Mouse (Mus musculus): ENCODE measurements around the gene Ube2h.
"Not testable (repeated sequence)": the region's sequence is repeated elsewhere in the genome, so short reads cannot be mapped to it uniquely, and the experiment has no call there.

The Ube2h gene

GRCm38 (mm10) chr6:30242928-30243327, 61.4 kb downstream of the Ube2h start:
- no peak for DNase-seq

GRCm38 (mm10) chr6:30240105-30240504, 64.2 kb downstream of the Ube2h start:
- no peak for DNase-seq

GRCm38 (mm10) chr6:30239207-30239606, 65.1 kb downstream of the Ube2h start:
- DNase-seq = no peak

GRCm38 (mm10) chr6:30238079-30238478, 66.3 kb downstream of the Ube2h start:
- no peak for DNase-seq

- no peak for DNase-seq
These were observed 67.8 kb downstream of the Ube2h start for GRCm38 (mm10) chr6:30236564-30236963.

GRCm38 (mm10) chr6:30231758-30232293, 72.5 kb downstream of the Ube2h start:
- no peak for DNase-seq

GRCm38 (mm10) chr6:30230246-30230645, 74.1 kb downstream of the Ube2h start:
- no peak for DNase-seq

GRCm38 (mm10) chr6:30228921-30229320, 75.4 kb downstream of the Ube2h start:
- no peak for DNase-seq

GRCm38 (mm10) chr6:30228353-30228752, 76.0 kb downstream of the Ube2h start:
- no peak for DNase-seq

- DNase-seq = no peak
These were observed 77.2 kb downstream of the Ube2h start for GRCm38 (mm10) chr6:30226971-30227700.

GRCm38 (mm10) chr6:30224693-30225092, 79.6 kb downstream of the Ube2h start:
- DNase-seq = no peak

GRCm38 (mm10) chr6:30222321-30222720, 82.0 kb downstream of the Ube2h start:
- DNase-seq = no peak

- DNase-seq = no peak
These were observed 86.8 kb downstream of the Ube2h start for GRCm38 (mm10) chr6:30217581-30217980.

- DNase-seq = no peak
These were observed 91.9 kb downstream of the Ube2h start for GRCm38 (mm10) chr6:30212468-30212867.

- DNase-seq = peak in 1 of 2 experiments; percentile 29
These were observed 92.5 kb downstream of the Ube2h start for GRCm38 (mm10) chr6:30211641-30212455.

GRCm38 (mm10) chr6:30210788-30211187, 93.6 kb downstream of the Ube2h start:
- DNase-seq = peak; percentile 86 to 88

GRCm38 (mm10) chr6:30208844-30209243, 95.5 kb downstream of the Ube2h start:
- DNase-seq = no peak

GRCm38 (mm10) chr6:30205587-30206202, 98.6 kb downstream of the Ube2h start:
- DNase-seq = peak; percentile 84 to 89

GRCm38 (mm10) chr6:30205180-30205538, 99.2 kb downstream of the Ube2h start:
- DNase-seq = not testable (repeated sequence)

GRCm38 (mm10) chr6:30204383-30205179, 99.8 kb downstream of the Ube2h start:
- no peak for DNase-seq

GRCm38 (mm10) chr6:30196143-30196542, 108.2 kb downstream of the Ube2h start:
- DNase-seq = no peak

- no peak for DNase-seq
These were observed 108.7 kb downstream of the Ube2h start for GRCm38 (mm10) chr6:30195656-30196055.

GRCm38 (mm10) chr6:30183624-30184023, 120.7 kb downstream of the Ube2h start:
- no peak for DNase-seq

All from kidney, postnatal 4 days (tissue).